Mouse (Mus musculus) CD8-positive naive resting alpha-beta T cell, adult 2 months (primary cell): ENCODE measurements around the gene Meox2.
"Not testable (repeated sequence)": the region's sequence is repeated elsewhere in the genome, so short reads cannot be mapped to it uniquely, and the experiment has no call there.

Experiments used
- DNase-seq, 2 experiments: peaks; one replicate each; pipeline ENCODE4 v3.0.0; 2022; ENCODE audit warnings: low read depth in 2 of 2, low spot score in 2 of 2

Meox2 gene

DNA sequence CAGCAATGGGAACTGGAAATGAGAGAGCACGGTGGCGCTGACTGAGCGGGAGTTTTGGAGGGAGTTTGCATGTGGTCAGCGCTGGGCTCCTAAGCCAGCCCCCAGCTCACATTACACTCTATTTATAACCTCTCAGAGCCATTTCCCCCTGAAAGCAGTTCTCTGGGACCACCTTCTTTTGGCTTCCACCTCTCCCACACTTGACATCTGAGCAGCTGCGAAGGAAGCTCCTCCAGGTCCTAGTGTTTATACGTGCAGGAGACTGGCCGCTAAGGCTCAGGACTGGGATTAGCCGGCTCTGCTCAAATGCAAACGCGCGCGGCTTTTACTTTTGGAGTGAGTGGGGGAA, at the start of gene Meox2:
Gene Meox2 (plus strand): TSS at position 151 of the 349 bp plus-strand sequence.
- DNase-seq, result no peak

DNA sequence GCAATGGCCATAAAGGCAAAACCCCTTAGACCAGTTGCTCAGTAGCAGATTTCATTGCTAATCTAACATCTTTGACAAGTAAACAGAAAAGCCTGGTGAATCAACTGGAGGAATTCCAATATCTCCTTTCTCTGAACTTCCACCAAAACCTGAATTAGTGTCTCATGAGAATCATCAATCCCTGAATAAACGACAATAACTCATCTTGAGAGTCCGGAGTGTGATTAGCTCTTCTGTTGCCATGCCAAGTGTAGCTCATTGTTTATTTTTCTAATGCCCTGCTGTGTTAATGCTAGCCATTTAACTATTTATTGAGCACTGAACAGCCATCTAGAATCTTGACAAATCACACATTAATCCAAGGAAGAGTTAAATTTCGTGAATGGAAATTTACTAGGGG, 35.7 kb upstream of the Meox2 start:
- no peak for DNase-seq

DNA sequence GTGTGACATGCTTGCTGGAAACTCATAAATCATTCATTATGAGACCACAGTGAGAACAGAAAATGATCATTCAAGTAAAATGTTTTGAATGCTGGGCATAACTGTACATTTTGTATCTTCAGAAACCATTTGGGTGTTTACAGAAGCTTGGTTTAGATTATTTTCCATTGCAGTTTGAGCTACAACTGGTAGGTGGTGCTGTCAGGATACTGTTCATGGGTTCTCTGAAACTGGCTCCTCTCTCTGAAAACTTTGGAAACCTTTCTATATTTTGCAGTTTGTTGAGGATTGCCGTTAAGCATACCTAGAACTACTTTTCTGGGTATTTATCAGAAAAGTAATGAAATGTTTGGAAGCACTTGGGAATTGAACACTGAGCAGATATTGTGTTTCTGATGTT, 31.0 kb upstream of the Meox2 start:
- DNase-seq, result no peak

DNA sequence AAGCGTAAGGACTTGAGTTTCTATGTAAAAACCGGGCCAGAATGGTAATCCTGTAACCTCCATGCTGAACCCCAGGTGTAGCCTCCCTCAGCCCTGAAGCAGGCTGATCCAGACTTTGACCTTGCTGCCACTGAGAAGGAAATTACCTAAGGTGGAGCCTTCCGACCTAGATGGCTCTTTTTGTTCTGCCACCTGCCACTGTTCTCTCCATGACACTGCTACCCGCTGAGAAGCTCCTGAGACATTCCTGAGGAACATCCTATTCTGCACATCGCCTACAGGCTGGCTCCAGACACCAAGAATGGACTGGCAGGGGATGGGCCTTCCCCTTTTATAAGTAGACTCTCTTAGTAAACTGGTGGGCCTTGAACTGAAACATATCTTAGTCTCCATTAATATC, 28.3 kb upstream of the Meox2 start:
- DNase-seq, result not testable (repeated sequence)

DNA sequence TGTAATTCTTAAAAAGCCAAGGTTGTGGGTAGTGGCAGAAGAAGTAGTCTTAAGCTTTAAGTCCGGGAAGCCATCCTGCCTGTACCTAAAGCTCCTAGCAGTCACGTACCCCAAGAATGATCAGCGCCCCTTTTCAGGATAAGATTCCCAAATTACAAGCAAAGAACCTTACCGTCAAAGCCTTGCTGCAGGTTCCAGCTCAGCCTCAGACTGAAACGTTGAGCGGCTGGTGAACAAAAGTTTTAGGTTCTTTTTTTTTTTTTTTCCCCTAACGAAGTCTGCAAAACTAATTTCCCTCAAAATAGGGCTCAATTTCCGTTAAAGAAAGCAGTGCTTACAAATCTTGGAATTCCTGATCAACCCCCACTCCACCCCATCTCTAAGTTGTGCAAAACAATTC, 1.8 kb upstream of the Meox2 start:
- DNase-seq, result no peak

DNA sequence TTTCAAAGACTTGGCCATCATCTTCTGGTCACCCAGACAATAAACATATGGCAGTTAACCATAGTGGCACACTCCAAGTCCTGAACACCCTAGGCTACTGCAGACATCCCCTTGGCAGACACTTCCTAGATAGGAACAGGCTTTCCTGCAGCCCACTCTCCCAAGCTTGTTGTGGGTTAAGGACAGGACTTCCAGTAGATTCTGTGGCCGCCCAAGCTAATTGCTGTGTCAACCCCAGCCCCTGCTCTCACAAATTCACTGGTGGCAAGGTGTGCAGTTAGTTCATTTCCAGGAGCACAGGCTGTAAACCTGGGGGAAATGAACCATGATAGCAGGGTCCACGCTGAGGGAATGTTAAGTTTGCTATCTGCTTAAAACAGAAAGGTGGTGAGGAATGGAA, 1.2 kb upstream of the Meox2 start:
- no peak for DNase-seq

DNA sequence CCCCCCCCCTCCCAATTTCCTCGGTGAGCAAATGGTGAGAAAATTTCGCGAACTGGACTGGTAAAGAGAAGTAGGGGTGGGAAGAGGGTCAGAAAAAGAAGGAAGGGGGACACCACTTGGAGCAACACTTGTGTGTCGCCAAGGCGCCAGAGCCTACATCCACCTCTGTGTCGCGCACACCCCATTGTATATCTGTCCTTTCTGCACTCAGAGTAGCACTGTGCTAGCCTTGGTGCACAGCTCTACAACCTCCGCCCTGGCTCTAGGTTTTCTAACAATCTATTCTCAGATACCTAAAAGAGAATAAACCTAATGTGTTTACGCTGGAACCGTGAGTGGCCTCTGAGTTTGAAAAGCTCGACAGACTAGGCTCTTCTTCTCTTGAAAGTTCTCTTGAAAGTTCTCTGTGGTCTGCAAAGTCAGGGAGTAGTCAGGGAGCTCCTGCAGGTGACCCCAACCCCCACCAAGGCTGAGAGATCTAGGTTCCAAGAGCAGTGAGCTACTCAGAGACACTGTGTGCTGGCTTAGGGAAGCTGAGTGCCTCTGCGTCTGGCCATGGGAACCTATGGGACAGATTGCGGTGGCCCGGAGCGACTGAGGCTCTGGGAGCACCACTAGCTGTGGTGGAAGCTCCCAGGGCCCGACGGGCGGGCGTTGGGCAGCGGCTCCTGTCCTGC, 489 bp upstream of the Meox2 start:
- DNase-seq, result no peak

DNA sequence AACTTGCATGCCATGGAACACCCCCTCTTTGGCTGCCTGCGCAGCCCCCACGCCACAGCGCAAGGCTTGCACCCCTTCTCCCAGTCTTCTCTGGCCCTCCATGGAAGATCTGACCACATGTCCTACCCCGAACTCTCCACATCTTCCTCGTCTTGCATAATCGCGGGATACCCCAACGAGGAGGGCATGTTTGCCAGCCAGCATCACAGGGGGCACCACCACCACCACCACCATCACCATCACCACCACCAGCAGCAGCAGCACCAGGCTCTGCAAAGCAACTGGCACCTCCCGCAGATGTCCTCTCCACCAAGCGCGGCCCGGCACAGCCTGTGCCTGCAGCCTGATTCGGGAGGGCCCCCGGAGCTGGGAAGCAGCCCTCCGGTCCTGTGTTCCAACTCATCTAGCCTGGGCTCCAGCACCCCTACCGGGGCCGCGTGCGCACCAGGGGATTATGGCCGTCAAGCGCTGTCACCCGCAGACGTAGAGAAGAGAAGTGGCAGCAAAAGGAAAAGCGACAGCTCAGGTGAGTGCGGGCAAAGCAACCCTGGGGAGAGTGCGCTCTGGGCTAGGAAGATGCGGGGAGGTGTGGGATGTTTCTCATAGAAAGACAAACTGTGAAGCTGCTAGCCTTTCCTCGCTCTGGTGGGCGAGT, 606 bp downstream of the Meox2 start:
- DNase-seq, result no peak

DNA sequence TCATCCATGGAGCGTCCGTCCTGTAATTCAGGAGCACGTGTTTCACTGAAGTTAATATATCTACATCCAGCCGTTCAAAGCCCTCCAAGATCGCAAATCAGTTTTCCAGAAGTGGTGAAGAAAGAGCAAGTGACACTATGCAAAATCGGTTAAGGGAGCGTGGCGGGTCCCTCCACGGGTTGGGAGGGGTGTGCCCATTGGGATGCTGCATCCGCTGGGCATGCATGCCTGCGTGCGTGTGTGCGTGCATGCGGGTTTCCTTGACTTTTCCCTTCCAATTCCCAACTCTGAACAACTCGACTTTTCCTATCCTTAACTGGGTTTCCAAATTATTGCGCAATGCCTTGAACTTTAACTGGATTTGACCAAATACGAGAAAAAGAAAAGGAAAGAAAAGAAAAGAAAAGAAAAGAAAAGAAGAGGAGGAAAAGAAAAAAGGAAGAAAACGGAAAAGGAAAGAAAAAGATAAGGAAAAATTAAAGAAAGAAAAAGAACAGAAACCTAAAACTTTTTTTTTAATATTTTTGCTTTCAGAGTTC, 1.2 kb downstream of the Meox2 start:
- DNase-seq, result no peak

DNA sequence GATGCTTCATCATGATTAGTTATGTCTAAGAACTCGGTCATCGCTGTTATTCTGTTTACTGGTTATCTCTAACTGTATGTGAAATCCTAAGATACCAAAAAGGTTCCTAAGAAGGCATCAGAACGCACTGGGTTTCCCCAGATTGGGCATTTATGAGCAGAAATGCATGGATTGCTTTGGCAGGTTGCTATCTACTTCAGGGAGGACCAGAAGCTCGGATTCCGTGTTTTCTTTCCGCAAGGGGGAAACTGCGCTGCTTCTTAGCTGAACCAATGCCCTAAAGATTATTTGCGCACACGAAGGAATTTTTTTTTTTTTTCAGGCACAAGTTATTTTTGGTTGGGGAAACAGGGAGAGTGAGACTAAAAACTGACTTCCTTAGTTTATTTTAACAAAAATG, 2.6 kb downstream of the Meox2 start:
- no peak for DNase-seq

DNA sequence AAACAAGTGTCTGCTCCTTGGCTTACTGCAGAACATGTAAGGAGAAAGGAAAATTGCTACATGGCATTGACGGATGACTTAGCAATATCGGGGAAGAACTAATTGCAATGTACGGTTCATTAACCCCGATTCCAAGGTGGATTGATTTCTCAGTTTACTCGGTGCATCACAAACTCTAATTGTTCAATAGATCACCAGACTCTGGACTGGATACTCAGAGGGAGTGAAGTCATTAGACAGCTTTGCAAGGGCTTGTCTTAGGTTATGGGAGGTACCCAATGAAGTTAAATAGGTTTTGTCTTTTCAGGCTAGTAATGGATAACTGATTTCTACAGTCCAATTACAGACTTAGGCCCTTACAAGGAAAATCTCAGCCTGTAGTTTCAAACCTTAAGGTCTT, 10.9 kb downstream of the Meox2 start:
- no peak for DNase-seq

DNA sequence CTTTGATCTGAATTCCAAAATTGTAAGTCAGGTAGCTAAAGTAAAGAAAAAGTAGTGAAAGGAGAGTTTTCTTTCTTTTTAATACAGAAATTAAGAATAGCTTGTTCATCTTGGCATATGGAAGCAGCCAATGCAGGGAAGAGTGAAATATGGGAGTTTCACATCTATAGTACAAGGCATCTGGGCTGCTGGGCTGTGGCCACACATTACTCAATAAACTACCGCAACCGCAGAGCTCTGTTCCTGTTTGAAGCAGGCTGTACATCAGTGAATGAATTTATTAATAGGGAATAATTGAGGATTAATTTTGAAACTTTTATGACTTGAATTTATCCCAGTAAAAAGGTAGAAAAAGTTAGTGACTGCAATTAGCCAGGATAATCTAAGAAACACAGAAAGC, 15.4 kb downstream of the Meox2 start:
- DNase-seq, result no peak

DNA sequence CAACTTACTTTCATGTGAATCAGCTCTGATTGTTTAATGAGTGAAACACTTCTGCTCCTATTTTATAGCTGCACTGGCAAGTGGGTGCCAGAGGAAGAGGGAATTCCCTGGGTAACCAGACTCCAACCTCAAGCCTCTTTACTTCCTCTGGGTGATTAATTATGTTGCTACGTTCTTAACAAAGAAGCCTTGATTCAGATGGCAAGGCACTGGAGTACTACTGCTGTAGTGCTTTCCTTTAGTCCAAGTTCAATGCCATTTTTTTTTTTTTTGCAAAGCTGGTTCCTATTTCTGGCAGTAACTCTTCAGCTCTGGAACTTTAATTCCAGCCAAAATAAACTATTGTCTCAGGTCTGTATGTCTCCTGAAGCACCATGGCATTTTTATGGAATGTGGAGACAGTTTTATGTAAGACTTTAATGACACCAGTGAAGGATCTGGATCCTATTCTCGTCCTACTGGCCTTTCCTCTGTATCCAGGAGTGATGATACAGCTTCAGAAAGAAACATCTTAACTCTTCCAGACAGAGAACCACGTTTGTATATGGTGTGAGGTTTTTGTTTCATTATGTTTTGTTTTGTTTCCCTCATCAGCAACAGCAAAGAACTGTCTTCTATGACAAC, 33.9 kb downstream of the Meox2 start:
- no peak for DNase-seq

DNA sequence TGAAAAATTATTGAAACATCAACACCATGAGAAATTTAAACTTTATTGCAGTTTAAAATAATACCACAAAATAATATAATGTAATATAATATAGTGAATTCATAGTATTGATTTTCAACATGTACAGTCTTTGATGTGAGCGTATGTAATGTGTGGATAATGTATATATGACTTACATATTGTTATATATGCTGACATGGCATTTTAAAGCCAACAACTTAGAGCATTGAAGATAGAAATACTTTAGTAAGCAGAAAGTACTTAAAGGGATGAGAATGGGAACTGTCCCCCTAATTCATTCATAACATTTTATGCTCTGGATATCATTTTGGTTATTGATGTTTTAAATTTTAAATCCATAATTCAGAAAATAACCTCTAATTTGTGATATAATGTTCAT, 35.5 kb downstream of the Meox2 start:
- no peak for DNase-seq

DNA sequence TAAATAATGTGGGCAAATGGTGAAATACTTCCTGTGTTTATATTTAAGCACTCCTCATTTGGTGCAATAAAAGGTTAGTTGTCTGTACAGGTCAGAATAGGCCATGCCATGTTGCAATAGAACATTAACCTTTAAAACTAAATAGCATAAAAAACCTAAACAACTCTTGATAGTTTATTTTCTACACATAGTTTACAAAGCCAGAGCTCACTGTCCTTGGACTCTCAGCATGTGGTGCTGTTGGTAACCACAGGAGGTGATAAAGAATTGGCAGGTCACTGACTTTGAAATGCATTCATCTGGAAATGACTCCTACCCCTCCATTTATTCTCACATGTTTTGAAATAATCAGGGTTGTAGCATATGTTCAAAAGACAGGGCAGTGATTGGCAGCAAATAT, 59.4 kb downstream of the Meox2 start:
- no peak for DNase-seq

DNA sequence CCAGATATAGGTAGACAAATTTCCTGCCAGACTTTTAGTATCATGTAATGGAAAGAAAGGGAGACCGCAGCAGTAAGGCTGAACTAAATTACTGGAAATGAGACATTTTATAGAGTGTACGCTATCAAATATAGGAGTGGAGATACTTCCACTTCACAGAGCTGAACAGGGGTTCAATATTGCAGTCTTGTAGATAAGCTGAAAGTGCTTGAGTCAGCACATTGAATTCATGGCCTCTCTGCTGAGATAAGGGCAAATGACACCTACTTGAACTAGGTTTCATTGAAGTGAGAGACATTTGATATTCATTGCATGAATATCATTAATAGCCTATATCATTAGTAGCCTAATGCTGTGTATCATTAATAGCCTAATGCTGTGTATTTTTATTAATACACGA, 65.0 kb downstream of the Meox2 start:
- DNase-seq, result no peak

DNA sequence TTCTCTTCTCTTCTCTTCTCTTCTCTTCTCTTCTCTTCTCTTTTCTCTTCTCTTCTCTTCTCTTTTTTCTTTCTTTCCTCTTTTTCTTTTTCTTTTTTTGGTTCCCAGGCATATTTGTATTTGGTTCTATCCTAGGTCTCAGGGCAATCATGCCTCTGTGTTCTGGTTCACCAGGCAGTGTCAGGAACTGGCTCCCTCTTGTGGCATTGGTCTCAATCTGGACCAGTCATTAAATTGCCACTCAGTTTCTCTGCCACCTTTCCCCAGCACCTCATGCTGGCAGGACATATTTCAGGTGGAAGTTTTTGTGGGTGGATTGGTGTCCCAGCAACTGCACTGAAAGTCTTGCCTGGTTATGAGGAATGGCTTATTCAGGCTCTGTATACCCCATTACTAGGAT, 75.3 kb downstream of the Meox2 start:
- no peak for DNase-seq

DNA sequence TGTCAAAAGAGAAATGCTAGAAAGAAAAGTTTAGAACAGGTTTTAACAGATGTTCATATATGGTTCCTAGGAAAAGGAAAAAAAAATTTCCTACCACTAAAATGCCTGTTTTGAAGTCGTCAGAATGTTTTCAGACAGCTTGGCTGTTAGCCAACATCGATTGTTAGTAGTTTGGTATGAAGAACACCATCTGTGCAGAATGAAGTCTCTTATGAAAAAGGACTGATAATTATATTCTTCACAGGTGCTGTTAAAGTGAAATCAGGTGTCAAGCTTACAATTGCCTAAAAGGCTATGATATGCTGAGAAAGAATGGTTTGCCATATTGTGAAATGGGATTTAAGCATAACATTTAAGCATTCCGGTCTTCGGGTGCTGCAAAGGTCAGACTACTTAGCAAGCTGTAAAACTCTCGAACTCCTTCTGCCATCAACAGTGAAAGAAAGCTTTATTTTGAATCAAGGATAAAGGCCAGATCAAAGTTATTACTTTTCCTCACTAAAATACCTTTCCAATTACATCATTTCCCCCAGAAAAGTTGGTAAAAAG, 80.7 kb downstream of the Meox2 start:
- DNase-seq, result no peak
